Mouse (Mus musculus) mouse trophoblast stem cell (cell line): ENCODE results near the gene Swap70.
"Not testable (repeated sequence)": the region's sequence is repeated elsewhere in the genome, so short reads cannot be mapped to it uniquely, and the experiment has no call there.

ENCODE experiments used
- in situ Hi-C, 2 experiments: fragments of 300-500 bp; cut with MseI, MboI; formaldehyde crosslinking; loops; 2 replicates in 1 of 2; 3 replicates in 1 of 2; pipeline ENCODE4 v1.15.1; 2025

The Swap70 gene

DNA sequence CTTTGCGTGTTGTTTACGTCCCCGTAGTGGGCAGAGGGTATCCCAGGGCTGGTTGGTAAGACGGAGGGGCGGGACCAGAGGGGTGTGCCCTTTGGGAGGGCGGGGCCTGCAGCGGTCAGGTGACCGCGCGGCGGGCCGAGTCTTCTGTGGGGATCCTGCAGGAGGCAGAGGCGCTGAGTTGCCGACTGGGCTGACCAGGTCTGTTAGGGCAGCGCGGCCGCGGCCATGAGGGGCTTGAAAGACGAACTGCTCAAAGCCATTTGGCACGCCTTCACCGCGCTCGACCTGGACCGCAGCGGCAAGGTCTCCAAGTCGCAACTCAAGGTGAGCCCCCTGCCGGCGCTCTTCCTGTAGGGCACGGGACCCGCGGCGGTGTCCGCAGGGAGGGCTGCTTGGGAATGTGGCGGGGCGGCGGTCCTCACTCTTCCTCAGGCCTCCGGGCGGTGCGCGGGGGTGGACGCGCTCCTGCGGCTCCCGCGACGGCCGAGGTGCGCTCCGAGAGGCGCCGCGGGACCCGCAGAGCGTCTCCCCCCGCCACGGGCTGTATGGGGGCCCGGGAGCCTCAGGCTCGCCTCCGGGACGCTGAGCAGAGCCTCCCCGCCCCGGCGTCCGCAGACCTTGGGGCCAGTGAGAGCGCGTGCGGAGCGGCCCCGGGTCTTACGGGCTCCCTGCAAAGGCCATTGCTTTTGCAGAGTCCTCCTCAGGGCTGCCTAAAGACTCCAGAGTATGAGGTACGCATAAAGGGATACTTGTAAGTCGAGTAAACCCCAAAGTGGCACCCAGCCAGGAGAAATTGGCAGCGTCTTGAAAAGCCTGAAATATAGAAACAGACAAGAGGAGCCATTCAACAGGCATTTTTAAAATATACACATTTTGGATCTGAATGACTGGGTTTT, at the start of gene Swap70:
Gene Swap70, plus strand, starts transcription at position 126 of the 896 bp plus-strand sequence.
- in situ Hi-C loops = no loop called here

DNA sequence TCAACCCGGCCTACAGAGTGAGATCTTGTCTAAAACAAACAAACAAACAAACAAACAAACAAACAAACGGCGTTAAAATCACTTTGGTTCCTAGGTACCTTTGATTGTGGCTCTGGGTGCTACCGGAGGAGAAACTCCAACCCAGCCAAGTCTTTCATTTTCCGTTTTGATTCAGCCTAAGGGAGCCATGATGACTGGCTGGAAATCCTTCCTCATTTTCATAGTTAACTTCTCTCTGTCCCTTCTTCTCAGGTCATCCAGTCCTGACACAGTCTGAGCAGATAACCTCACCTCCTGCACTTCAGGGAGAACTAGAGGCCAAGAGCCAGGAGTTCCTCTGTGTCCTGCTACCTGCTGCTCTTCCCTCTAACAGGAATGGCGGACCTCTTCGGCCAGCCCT, 42.3 kb upstream of the Swap70 start:
- in situ Hi-C loops = no loop called here

DNA sequence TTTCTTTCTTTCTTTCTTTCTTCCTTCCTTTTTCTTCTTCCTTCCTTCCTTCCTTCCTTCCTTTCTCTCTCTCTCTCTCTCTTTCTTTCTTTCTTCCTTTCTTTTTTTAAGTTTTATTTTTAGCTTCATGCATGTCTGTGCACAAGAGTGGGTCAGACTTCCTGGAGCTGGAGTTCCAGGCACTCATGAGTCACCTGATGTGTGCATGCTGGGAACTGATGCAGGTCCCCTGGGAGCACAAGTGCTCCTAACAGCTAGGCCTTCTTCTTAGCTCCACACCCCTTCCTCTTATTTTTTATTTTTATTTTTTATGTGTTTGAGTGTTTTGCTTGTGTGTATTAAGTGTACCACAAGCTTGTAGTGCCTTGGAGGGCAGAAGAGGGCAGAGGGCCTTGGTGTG, 40.9 kb upstream of the Swap70 start:
- in situ Hi-C loops = no loop called here

DNA sequence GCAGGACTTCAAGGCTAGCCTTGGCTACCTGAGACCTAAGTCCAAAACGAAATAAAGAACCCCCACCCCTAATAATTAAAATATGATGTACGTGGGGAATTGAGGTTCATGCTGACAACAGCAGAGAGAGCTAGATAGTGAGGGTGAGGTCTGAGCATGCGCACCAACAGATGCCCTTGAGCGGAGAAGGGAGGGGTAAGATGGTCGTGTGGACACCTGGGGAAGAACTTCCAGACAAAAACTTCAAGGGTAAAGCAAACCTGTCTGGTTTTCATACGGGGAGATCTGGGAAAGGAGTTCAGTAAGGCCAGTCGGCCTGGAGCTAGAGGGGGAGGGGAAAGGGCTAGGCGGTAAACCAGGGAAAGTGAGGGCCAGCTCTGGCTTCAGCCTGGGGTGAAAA, 40.1 kb upstream of the Swap70 start:
- in situ Hi-C loops = no loop called here

DNA sequence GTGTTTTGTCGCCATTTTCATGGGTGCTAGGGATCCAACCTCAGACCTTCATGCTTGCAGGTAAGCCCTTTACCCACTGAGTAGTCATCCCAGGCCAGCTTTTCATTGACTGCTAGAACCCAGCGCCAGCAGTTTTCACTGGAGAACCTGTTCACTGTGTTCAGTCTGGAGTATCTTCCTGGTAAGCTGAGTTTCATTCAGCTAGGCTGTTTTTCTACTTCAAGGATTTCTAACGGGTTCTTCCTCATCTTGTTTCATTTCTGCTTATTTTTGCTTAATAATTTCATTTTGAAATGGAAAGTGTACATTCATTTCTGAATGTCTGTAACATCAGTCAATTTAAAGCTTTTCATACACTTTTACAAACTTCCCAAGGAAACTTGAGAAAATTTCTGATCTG, 36.9 kb upstream of the Swap70 start:
- in situ Hi-C loops = no loop called here

DNA sequence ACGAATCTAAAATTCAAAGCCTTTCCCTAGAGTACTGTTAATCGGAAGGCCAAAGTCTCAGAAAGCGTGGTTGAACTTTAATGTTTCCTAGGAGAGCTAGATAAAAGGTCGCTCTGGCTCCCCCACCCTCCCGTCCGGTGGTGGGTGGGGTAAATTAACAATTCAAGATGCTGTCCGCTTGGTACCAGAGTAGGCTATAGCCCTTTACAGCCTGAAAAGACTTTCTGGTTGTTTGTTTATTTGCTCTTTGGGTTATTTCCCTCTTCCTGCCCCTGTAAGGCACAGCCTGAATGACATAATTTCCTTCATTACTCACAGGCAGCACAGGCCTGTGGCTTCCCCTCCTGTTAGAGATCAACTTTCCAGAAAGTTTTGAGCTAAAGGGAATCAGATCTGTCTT, 31.6 kb upstream of the Swap70 start:
- in situ Hi-C loops = no loop called here

DNA sequence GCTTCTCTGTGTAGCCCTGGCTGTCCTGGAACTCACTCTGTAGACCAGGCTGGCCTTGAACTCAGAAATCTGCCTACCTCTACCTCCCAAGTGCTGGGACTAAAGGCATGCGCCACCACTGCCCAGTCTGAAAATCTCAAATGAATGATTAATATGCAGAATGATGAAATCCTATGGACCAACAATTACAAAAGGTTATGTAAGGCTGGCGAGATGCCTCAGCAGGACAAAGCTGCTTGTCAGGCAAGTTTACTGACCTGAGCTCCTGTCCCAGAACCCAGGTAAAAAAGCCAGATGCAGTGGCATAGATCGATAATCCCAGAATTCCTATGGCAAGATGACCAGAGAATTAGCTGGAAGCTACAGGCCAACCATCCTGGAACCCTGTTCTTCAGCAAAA, 28.3 kb upstream of the Swap70 start:
- in situ Hi-C loops = no loop called here

DNA sequence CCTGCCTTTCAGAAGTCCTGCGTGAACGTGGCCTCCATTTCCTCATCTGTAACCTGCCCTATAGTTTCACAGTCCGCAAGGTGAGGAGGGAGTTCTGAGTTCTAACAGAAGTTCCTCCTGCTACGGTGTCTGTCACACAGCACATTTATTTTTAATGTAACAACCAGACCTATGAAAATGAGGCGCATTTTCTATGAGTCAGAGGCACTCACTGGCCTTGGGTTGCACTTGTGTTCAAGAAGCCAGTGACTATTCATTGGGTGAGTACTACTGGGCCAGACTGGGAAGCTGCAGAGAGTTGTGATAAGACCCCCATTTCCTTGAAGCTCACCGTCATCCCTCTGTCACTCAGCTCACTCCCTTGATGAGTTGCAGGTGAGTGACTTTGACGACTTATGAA, 24.3 kb upstream of the Swap70 start:
- in situ Hi-C loops = no loop called here

DNA sequence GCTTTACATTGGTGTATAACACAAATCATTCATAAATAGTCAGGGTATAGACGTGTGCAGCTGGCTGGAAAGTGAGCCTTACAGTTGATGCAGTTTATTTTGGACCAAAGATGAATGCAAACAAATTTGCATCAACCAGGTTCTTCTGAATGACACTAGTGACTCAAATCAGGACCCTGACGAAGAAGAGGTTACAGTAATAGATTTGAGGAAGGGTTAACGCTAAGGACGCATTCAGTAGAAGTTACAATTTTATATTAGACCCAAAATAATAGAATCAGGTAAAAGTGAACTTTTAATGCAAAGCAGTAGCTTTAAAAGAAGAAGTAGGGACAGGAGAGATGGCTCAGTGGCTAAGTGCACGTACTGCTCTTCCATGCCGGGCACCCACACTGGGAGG, 19.6 kb upstream of the Swap70 start:
- in situ Hi-C loops = no loop called here

DNA sequence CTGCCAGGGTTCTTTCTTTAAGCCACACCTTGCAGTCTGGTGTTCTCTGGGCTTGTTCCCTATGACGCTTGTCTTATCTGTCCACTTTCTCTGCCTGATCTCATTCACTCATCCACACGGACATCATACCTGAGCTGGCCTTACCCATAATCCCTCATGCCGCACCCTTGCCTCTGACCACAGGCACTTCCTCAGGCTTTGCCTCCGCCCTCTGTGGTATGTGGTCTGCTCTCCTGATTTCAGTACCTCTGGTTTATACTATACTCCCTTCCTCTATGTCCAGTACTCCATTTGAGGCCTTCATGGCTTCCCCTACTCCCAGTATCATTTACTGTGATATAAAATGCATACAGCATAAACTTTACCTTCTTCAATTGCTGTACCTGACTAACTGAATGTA, 17.3 kb upstream of the Swap70 start:
- in situ Hi-C loops = no loop called here

DNA sequence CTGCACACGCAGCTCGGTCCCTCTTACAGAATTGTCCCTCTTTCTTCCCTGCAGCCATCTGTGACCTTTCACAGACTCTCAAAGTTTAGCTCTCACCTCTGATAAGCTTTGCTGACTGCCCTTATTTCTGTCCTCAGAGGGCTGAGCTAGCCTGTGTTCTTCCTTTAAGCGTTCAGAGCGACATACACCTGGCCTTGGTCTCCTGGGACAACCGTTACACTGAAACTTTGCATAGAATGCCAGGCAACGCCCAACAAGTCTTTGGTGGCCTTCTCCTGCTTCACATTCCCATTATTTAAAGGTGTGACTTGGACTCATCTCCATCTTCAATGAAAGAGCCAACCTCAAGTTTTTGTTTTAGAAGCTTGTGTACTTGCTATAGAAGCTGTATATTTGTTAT, 13.2 kb upstream of the Swap70 start:
- in situ Hi-C loops = no loop called here

DNA sequence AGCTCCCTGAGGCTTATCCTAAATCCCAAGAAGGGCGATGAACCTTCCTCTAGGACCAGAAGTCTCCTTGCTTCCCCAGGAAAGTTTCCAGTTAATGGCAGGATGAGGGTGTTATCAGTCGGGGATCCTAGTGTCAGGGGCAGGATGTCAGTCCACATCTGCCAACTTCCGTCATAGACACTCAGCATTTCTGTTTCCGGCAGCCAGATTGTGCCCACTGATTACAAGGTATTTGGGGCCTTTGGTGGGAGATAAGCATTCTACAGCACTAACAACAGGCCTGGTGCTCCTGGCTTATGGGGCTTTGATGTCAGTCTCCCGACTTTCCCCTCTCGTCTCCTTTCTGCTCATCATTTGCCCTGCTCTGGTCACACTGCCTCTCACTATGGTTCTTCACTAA, 12.1 kb upstream of the Swap70 start:
- in situ Hi-C loops = no loop called here

DNA sequence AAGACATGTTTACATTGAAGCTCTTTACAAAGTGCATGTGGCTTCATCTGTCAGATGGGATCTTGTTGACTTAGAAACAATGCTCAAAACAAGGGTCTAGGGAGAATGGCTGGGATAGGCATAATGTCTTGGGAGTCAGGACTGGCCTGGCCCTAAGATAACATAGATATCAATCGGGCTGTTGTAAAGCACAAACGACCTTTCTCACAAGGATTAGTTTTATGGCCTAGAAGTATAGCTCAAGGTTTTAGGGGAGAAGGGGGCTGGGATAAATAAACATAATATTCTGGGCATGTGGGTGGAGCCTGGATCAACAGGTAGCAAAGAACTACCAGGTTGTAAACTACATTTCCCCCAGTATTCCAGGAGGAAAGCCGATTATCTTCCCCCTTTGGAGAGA, 10.5 kb upstream of the Swap70 start:
- in situ Hi-C loops = no loop called here

DNA sequence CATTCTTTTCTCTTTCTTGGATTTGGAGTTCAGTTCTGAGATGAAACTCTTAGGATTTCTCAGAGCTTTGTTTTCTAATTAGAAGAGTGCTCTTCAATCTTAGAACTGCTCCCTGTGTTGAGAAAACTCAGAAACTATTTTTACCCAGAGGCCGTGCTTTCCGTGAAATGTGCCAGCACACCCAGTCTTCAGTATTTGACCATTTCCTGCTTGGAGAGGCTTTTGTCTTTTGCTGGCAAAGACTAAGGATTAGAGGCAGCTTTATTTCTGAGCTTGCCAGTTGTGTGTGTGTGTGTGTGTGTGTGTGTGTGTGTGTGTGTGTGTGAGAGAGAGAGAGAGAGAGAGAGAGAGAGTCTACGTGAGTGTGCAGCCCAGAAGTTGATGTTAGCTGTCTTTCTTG, 6.6 kb upstream of the Swap70 start:
- in situ Hi-C loops = no loop called here

DNA sequence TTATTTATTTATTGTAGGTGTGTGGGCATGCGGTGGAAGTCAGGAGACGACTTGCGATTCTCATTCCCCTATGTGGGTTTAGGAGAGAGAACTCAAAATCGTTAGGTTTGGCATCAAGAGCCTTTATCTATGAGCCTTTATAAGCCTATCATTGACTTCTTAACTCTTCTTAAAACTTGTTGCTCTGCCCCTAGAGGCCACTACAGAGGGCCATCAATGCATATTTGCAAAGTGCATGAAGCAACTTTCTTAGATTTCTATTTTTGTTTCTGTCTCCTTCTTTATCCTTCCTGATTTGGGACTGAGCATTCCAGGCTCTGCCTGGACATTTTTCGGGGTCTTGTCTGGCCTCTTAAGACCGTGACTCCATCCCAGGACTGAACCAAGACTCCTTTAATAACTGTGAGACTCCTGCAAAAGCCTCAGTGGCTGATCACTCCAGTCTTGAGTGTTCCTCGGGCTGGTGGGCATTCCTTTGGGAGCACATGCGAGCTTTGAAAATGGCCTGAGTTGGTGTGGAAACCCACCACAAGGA, 393 bp upstream of the Swap70 start:
- in situ Hi-C loops = no loop called here

DNA sequence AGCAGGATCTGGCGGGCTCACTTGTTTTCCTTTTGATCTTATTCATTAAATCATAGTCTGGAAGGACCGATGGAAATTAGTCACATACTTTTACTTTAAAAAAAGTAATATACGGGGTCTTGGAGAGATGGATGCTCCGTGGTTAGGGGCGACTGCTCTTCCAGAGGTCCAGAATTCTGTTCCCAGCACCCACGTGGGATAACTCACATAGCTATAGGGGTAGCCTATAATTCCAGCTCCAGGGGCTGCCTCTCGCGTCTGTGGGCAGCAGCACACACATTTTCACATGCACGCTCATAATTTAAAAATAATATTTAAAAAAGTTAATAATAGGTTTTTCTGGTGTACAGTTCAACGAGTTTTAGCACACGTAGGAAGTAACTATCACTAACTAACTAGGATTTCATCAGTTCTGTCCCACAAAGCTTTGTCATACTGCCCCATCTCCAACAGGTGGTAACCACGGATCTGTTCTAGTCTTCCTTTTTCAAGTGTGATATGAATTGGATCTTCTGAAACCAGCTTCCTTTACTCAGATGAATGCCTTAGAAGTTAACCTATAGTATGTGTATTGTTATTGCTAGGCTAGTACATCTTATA, 1.2 kb downstream of the Swap70 start:
- in situ Hi-C loops = no loop called here

DNA sequence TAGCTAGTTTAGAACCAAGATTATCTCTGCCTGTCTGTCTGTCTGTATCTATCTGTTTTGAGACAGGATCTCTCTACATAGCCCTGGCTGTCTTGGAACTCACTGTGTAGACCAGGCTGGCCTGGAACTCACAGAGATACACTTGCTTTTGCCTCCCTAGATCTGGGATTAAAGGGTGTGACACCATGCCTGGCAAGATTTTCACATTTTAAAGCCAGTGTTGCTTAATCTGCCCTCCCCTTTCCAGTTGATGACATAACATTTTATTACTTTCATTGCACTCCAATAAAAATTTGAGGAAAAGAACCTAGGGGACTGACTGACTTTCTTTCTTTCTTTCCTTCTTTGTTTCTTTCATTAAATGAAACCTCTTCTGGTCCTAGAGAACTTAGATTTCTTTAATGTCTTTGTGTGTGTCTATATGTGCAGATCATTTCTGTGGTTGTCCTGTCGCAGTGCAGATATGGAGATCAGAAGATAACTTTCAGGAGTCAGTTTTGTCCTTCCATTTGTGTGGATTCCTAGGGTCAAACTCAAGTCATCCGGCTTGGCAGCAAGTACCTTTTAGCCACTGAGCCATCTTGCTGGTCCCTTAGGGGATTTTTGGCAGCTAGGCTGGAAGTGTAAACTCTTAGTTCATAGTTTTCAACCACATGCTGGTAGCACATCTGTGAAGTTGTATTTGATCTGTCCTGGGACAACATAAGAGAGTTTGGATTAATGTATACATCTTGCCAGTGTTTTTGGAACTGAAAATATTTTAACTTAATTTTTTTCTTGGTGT, 2.4 kb downstream of the Swap70 start:
- in situ Hi-C loops = no loop called here

DNA sequence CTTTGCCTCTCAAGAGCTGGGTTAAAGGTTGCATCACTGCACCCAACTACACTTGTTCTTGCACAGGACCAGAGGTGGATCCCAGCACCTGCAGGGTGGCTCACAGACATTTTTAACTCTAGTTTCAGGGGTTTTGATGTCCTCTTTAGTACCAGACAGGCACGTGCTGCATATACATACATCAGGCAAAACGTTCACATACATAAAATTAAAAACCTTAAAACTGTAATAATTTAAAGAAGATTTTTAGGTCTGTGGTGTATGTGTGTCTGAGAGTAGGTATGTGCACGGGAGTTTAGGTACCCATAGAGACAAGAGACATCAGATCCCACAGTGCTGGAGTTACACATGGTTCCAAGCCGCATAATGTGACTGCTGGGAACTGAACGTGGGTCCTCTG, 5.0 kb downstream of the Swap70 start:
- in situ Hi-C loops = no loop called here

DNA sequence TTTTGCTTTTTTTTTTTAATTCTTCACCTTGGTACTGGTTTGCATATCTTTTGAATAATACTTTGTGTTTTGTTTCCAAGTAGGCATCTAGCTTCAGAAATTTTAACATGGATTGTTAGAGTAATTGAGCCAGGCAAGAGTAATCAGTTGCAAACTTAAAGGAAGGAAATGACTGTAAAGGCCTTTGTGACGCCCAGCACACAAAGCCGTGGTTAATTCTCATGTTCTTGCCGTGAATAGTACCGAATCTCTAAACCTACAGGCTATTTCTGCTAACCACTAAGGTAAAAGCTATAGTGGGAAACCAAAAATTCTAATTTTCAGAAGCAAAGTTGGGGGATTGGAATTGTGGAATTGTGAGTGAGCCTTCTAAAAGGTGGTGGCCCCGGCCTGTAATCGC, 8.5 kb downstream of the Swap70 start:
- in situ Hi-C loops = no loop called here

DNA sequence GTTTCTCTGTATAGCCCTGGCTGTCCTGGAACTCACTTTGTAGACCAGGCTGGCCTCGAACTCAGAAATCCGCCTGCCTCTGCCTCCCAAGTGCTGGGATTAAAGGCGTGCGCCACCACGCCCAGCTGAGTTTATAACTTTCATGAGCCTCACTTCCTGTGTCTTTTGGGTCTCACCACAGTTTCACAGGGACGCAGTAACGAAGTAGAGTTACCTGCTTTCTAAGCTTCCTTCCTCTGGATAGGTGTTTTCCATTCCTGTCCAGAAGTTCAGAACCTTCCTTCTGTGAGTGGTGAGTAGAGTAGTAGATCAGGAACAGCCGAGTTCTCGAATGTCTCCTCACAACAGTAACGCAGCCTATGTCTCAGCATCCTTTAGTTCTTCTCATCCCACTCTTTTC, 9.6 kb downstream of the Swap70 start:
- in situ Hi-C loops = not testable (repeated sequence)

DNA sequence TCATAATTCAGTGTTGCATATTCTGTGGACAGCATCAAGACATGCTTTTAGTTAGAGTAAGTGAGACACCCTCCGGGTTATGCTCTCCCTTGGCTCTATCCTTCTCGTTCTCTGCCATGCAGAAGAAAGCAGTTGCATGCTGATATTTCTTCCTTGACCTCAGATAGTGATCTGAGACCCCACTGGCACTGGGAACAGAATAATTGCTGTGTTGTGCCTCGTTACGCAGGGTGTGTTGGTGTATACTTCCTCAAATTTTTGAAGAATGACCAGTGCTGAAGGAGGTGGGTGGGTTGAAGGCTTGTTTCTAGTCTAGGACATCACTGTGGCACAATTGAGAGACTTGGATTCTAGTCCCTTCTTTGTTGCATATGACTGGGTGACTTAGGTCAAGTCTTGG, 14.6 kb downstream of the Swap70 start:
- in situ Hi-C loops = no loop called here

DNA sequence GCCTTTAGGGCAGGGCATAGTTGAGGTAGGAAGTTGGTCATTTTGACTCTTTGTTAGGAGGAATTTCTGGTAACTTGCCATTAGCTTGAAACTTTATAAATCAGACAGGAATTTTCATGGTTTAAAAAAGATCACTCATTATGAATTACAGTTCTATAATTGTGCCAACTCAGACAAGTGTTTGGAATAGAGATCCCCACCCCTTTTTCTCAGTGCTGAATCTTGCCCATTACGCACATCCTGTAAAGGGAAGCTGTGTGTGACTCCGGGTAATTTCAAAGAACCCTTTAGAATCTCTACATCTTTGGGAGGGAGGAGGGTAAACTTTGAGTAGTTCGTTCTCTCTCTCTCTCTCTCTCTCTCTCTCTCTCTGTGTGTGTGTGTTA, 15.9 kb downstream of the Swap70 start:
- in situ Hi-C loops = no loop called here
